Mouse (Mus musculus): ENCODE measurements around the gene Gm21992. TPM values are rescaled to one million over a fixed set of nuclear protein-coding genes. Genes with fewer than 3 reads are reported as not detected.

The Gm21992 gene
- total and polyA plus RNA-seq, 3 experiments = 10.8 to 21.9 TPM; not detected in 1

DNA sequence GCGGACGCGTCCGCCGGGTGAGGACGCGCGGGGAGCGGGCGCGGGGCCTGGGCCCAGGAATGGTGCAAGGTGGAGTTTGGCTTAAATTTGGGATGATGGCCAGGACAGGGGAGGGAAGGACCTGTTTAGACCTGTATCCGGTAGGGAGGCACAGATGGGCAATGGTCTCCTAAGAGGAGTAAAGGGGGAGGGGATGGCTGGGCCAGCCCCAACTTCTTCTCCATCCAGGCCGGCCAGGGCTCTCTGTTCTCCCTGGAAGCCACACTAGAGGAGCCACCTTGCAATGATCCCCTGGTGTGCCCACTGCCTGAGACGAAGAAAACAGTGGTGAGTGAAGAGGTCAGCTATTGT, 44.0 kb upstream of the Gm21992 start:
- Histone ChIP-seq H3K9ac (ENCODE audit: control insufficient read depth, low read depth, low read length, poor library complexity, severe bottlenecking) (no peak overlapping the region), H3K79me2 (ENCODE audit: control insufficient read depth, insufficient read depth, low read length, poor library complexity) (no peaks in the 10 kb centered on the region), H3K4me3 (ENCODE audit: control insufficient read depth in 1 of 2, insufficient read depth in 1 of 2, low read depth in 2 of 2, low read length in 2 of 2) (no peak overlapping the region), H3K36me3 (ENCODE audit: control insufficient read depth in 1 of 2, insufficient read depth in 2 of 2, low read length in 2 of 2) (no peaks in the 10 kb centered on the region), H3K27ac (ENCODE audit: control insufficient read depth, low read depth, low read length) (no peak overlapping the region), H3K27me3 (ENCODE audit: control insufficient read depth in 1 of 2, insufficient read depth in 2 of 2, low read length in 2 of 2) (peaks cover 2 to 3% of the 10 kb centered on the region in 2 experiments; a peak in 3 of 4 replicates), H3K4me1 (ENCODE audit: control insufficient read depth in 1 of 2, insufficient read depth in 2 of 2, low read length in 2 of 2) (peaks cover 0 to 5% of the 10 kb centered on the region in 2 experiments; a peak in 1 of 4 replicates), H3K9me3 (replicated peaks; ENCODE audit: insufficient read depth, low read length) (no peaks in the 10 kb centered on the region)
- no peak for DNase-seq (ENCODE audit: low read depth, low spot score)
- TF ChIP-seq NRF1 (IDR thresholded peaks at IDR 0.05; ENCODE audit: insufficient read depth, low read depth, low read length, poor library complexity, severe bottlenecking) (no peak), MAX (IDR thresholded peaks at IDR 0.05; ENCODE audit: low read length) (no peak), TBP (IDR thresholded peaks at IDR 0.05; ENCODE audit: low read depth, low read length) (no peak), MAZ (IDR thresholded peaks at IDR 0.05; ENCODE audit: low read depth, low read length) (no peak), POLR2AphosphoS2 (IDR thresholded peaks at IDR 0.05; ENCODE audit: low read length) (no peak), GATA1 (IDR thresholded peaks at IDR 0.05; ENCODE audit: low read depth, low read length) (no peak), USF2 (IDR thresholded peaks at IDR 0.05; ENCODE audit: borderline replicate concordance in 1 of 2, insufficient read depth in 1 of 2, low read depth in 1 of 2, low read length in 2 of 2) (no peak), E2F4 (IDR thresholded peaks at IDR 0.05; ENCODE audit: borderline replicate concordance, low read depth, low read length) (no peak), BHLHE40 (IDR thresholded peaks at IDR 0.05; ENCODE audit: borderline replicate concordance, low read depth, low read length) (no peak), ZKSCAN1 (IDR thresholded peaks at IDR 0.05; ENCODE audit: low read depth, low read length) (no peak), POLR2A (IDR thresholded peaks at IDR 0.05; ENCODE audit: control insufficient read depth in 1 of 2, insufficient read depth in 1 of 2, low read depth in 1 of 2, low read length in 2 of 2, poor library complexity in 1 of 2) (no peak), TAL1 (IDR thresholded peaks at IDR 0.05; ENCODE audit: low read length) (no peak), MYC (IDR thresholded peaks at IDR 0.05; ENCODE audit: low read depth, low read length) (no peak), ELF1 (IDR thresholded peaks at IDR 0.05; ENCODE audit: low read depth, low read length) (no peak), SMC3 (IDR thresholded peaks at IDR 0.05; ENCODE audit: low read depth, low read length) (no peak), NELFE (IDR thresholded peaks at IDR 0.05; ENCODE audit: low read depth, low read length) (no peak), ZMIZ1 (IDR thresholded peaks at IDR 0.05; ENCODE audit: low read depth, low read length) (no peak)

DNA sequence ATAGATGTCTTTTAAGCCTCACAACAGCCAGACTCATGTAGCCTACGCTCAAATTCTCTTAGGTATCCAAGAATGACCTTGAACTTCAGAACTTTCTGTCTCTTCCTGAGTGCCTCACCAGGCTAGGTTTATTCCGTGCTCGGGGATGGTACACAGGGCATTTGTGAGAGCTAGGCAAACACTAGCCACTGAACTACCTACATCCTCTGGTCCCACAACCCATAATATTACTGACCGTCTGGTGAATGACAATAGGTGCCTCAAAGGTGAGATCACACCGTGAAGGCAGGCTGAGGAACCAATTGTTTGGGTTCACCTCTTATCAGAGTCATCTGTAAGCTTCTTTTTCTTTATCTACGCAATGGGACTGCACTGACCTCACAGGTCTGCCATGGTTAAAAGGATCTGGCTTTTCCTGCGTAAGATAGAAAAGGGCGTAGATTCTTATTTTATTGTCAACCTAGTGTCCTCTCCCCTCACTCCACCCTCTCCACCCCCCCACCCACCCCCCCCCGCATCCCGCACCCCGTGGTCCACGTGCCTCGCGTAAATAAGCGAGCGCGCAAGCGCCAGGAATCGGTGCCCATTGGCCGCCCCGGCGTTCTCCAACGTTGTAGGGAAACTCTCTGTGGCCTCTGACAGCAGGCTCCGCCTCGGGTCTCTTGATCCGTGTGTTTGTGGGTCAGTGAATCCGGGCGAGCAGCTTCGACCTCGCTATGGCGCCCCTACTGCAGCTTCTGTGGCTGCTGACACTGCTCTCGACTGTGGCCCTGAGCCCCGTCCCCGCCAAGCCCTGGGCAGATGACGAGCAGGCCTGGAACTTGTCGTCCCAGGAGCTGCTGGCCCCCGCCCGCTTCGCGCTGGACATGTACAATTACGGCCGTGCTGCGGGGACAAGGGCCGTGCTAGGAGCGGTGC, 43.4 kb upstream of the Gm21992 start, which contains the start of gene Ctsf:
TSS of gene Ctsf (plus strand) at position 579 of the 918 bp plus-strand sequence.
- no peak within 1 kb of the TSS for H3K9ac ChIP-seq (ENCODE audit: control insufficient read depth, low read depth, low read length, poor library complexity, severe bottlenecking)
- no peak within 1 kb of the TSS for H3K27ac ChIP-seq (ENCODE audit: control insufficient read depth, low read depth, low read length)
- peaks cover 0 to 5% of the 10 kb centered on the region in 2 experiments; a peak in 1 of 4 replicates for H3K4me1 ChIP-seq (ENCODE audit: control insufficient read depth in 1 of 2, insufficient read depth in 2 of 2, low read length in 2 of 2)
- no peaks in the 10 kb centered on the region for H3K9me3 ChIP-seq (replicated peaks; ENCODE audit: insufficient read depth, low read length)
- no peak within 1 kb of the TSS for H3K4me3 ChIP-seq (ENCODE audit: control insufficient read depth in 1 of 2, insufficient read depth in 1 of 2, low read depth in 2 of 2, low read length in 2 of 2)
- peaks cover 2 to 3% of the 10 kb centered on the region in 2 experiments; a peak in 3 of 4 replicates for H3K27me3 ChIP-seq (ENCODE audit: control insufficient read depth in 1 of 2, insufficient read depth in 2 of 2, low read length in 2 of 2)
- no peak for TF ChIP-seq CHD1 (IDR thresholded peaks at IDR 0.05; ENCODE audit: low read depth, low read length)
- TF ChIP-seq CTCF (IDR thresholded peaks at IDR 0.05 in 2 of 3, conservative IDR thresholded peaks at IDR 0.05 in 1 of 3; ENCODE audit: control insufficient read depth in 1 of 3, insufficient read depth in 1 of 3, low read depth in 2 of 3, low read length in 3 of 3, poor library complexity in 1 of 3, severe bottlenecking in 1 of 3) = no peak
- no peak for TF ChIP-seq POLR2AphosphoS5 (IDR thresholded peaks at IDR 0.05; ENCODE audit: borderline replicate concordance, low read depth, low read length)
- no peak for TF ChIP-seq MAX (IDR thresholded peaks at IDR 0.05; ENCODE audit: low read length)
- no peak for TF ChIP-seq POLR2A (IDR thresholded peaks at IDR 0.05; ENCODE audit: control insufficient read depth in 1 of 2, insufficient read depth in 1 of 2, low read depth in 1 of 2, low read length in 2 of 2, poor library complexity in 1 of 2)
- TF ChIP-seq MAFK (IDR thresholded peaks at IDR 0.05; ENCODE audit: borderline replicate concordance, low read depth, low read length) = no peak
- no peak for TF ChIP-seq NELFE (IDR thresholded peaks at IDR 0.05; ENCODE audit: low read depth, low read length)
- no peak for TF ChIP-seq MAZ (IDR thresholded peaks at IDR 0.05; ENCODE audit: low read depth, low read length)
- TF ChIP-seq ETS1 (IDR thresholded peaks at IDR 0.05; ENCODE audit: low read depth, low read length) = no peak
- TF ChIP-seq POLR2AphosphoS2 (IDR thresholded peaks at IDR 0.05; ENCODE audit: low read length) = no peak
- TF ChIP-seq BHLHE40 (IDR thresholded peaks at IDR 0.05; ENCODE audit: borderline replicate concordance, low read depth, low read length) = no peak
- no peak for DNase-seq (ENCODE audit: low read depth, low spot score)
- no peaks in the 10 kb centered on the region for H3K36me3 ChIP-seq (ENCODE audit: control insufficient read depth in 1 of 2, insufficient read depth in 2 of 2, low read length in 2 of 2)
- no peaks in the 10 kb centered on the region for H3K79me2 ChIP-seq (ENCODE audit: control insufficient read depth, insufficient read depth, low read length, poor library complexity)
